Mouse (Mus musculus): ENCODE measurements around the gene Ccdc92. TPM values are rescaled to one million over a fixed set of nuclear protein-coding genes. Genes with fewer than 3 reads are reported as not detected.

Ccdc92 gene
- 4.2 and 6.2 TPM in 2 replicates for total RNA-seq (2021)
- long read RNA-seq, experiment 1, transcript Ccdc92-201 (4 exons, 2,473 nt) = major isoform, 17 of 17 reads
- long read RNA-seq, experiment 1, partial matches to known transcripts = 0 of 17 reads
- long read RNA-seq, experiment 1, other reads (novel, unspliced or antisense) = 0 of 17 reads
- long read RNA-seq, experiment 2, transcript Ccdc92-201 (4 exons, 2,473 nt) = major isoform, 5 of 5 reads
- long read RNA-seq, experiment 2, partial matches to known transcripts = 0 of 5 reads
- long read RNA-seq, experiment 2, other reads (novel, unspliced or antisense) = 0 of 5 reads

DNA sequence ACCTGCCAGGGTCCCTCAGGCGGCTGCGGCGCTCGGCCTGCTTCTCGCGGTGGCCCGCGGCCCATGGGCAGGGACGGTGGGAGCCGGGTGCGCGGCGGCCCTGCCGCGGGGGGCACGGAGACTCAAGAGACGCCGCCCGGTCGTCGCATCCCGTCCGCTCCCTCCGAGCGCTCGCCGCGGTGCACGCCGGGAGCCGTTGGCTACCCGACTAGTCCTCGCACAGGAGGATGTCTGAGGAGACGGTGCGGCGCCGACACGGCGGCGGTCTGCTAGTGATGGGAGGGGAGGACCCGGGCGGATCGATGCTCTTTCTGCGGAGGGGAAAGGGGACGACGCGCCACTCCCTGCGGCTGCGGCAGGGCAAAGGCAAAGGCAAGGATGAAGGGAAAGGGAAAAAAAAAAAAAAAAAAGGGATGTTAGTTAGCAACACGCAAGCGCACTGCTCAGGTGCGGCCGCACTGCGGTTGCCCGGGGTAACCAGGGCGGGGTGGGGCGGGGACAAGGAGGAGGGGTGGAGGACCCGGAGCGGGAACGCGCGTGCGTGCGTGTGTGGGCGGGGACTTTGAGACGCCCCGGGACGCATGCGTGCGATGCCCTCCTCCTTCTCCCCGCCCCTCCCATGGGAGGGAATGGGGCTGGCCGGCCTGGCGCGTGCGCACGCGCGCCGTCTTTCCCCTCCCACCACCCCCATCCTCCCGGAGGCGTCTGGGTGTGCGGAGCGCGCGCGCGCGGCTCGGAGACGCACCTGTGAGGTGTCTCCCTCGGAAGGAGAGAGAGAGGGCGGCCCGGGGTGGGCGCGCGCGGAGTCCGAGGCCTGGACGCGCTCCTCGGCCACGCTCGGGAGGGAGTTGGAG is at the start of gene Ccdc92, which contains the start of gene Zfp664:
Gene Ccdc92, minus strand, starts transcription at position 412 of the 854 bp plus-strand sequence.
Gene Zfp664, plus strand, starts transcription at position 679 of the 854 bp plus-strand sequence.
- peak; percentile 99 for DNase-seq

DNA sequence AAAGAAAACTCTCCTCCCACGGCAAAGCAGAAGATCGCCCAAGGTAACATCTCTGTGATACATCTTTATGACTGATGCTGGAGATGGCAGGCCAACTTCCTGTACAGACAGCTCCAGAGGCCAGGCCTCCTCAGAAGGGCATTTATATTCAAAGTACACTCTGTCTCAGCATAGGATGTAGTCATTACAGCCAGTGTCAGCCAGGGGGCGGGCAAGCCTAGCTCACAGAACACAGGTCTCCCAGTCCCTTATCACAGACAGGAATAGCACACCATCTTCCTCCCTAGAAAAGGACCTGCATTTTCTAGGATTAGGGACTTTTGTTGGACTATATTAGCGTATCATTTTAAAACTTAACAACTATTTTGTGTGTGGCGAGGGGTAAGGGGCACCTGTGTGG is 46.6 kb upstream of the Ccdc92 start:
- peak; percentile 94 for DNase-seq

DNA sequence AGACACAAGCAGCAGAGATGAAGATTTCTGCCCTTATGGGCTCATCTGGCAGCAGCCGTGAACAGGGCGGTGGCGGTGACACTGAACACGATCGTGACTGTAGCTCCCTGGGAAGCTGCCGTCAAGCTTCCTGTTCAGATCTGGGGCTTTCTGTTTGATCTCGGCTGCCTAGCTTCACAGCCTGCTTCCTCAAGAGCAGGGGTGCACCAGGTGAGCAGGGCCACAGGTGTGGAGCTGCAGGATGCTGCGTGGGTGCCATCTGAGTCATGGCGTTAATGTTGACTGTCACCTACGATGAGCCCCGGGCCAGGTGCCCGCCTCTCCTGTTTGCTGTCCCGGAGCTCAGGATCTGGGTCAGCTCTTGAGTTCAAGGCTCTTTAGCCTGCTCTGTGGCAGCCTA is 44.7 kb upstream of the Ccdc92 start:
- no peak for DNase-seq

DNA sequence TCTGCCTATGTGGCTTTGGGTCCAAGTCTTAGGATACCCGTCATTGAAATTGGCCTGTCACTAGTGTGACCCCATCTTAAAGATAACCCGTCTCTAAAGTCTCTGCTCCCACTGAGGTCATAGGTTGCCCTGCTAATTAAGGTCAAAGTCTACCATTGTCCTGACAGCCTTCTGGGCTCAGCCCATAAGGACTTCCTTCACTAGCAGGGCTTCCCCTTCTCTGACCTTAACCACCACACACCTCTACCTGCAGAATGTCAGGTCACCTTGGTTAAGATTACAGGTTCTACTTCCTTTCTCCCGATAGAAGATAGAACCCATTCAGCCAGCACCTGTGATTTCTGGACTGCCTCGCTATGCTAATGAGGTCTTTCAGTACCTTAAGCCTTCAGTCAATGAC is 41.6 kb upstream of the Ccdc92 start:
- no peak for DNase-seq

DNA sequence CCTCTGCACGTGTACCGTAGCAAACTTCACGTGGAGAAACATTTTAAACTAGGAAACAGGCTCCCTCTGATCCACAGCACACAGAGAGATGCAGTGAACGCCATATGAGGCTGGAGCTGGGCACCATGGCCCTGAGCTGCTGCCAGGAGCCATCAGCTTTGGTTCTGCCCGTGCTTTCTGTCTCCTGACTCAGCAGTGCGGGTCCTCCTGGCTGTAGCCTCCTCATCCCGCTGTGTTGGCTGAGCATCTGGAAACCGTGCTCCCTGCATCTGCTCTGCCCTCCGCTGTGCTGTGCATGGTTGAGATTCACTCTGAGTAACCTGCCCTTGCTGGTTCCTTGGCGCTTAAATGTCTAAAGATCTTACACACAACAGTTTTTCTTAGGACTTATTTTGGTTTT is 40.0 kb upstream of the Ccdc92 start:
- peak; percentile 24 for DNase-seq

DNA sequence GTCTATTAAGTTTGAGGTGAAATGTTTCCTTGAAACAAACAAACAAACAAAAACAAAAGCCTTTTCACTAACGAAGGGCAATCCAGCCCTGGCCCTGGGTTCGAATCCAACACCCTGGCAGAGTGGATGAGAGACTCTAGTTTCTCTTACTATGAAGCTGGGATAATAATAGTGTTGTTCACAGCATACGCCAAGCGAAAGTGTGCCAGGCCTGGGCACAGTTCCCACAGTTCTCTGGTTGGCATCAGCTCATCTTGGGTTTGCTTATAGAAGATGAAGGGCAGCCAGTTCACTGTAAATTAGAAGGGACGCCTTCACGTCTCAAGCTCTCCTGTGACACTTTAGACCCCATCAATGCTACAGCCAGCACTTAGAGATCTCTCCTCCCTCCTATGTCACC is 39.5 kb upstream of the Ccdc92 start:
- no peak for DNase-seq

DNA sequence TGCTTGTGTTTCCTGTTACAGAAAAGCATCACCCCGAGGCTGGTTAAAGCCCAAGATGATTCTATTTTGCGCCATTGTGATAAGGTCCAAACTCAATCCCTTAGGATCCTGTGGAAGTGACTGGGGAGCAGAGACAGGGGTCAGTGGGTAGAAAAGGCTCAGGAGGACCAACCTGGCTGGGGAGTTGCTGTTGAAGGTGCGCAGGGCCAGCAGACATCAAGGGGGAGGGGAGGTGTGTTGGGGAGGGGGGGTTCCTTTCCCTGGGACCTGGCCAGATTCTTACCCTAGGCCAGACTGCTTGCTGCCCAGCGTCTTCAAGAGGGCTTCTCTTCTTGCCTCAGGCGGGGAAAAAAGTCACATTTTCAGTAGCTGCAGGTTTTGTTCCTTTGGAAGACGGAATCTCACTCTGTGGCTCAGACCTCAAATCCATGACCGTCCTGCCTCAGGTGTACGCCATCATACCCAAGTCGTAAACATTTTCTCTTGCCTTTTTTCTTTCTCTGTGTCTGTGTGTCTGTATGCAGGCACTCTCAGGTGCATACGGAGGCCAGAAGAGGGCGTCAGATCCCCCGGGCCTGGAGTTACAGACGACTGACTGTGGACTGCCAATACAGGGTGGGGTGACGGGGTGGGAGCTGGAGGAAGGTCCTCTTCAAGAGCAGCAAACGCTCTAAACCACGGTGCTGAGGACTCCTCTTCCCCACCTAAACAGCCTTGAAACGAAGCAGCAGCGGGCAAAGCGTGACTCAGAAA is 38.7 kb upstream of the Ccdc92 start:
- DNase-seq = no peak

DNA sequence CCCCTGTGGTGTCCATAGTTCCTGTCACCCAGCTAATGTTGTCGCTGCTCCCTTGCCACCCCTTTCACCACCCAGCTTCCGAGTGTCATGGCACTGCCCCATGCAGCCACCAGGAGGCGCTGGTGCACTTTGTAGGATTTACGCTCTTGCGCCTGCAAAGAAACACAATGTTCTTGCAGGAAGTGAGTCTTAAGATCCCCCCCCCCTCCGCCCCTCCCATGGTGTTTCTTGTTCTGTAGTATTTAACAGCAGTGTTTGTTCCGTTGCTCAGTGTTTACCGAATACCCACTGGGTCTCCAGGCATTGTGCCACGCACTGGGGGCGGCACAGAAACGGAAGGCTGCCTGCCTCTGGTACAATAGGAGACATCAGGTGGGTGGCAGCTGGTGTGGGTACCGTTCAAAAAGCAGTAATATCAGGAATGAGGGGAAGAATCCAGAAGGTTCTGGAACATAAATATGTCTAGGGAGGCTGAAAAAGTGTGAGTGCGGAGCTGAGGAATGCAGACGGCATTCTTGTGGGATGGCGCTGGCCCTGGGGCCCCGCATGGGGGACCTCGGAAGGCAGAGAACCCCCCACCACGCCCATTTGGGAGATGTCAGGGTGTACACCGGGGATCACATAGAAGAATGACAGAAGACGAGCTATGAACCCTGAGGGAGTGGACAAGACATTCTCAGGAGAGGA is 37.9 kb upstream of the Ccdc92 start:
- DNase-seq = peak; percentile 92

DNA sequence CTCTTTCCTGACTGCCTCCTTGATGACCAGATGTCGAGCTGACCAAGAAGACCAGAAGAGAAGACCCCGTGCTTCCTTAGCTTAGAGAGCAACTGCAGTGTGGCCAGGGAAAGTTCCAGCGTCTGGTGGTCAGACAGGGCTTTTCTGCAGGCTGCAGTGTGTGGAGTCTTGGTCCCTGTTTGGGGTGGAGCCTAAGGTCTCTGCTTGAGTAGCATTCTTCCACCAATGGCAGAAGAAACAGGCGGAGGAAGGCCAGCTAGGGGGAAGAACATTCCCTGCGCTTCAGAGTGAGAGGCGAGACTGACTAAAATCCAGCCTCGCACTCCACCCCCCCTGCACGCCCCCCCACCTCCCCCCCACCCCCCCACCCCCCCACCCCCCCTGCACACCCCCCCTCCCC is 33.9 kb upstream of the Ccdc92 start:
- DNase-seq = no peak

DNA sequence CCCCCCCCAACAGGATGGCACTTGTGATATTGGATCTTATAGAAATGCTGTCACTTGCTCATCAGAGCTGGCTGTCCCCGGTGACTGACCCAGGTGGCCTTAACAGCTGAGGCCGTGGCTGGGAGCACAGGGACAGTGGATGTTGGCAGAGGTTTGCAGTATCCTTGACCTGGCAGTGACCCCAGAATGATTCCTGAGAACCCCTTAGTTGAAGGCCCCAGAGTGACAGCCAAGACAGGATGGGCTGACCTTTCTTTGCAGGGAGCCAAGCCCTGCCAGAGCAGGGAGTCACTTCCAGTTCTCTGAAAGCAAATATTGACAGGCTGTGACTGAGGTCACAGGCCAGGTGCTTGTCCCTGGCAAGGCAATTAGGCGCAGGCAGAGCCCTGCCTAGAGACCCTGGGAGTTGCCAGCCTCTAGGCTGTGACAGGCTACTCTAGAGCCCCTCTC is 29.7 kb upstream of the Ccdc92 start:
- peak; percentile 80 for DNase-seq

DNA sequence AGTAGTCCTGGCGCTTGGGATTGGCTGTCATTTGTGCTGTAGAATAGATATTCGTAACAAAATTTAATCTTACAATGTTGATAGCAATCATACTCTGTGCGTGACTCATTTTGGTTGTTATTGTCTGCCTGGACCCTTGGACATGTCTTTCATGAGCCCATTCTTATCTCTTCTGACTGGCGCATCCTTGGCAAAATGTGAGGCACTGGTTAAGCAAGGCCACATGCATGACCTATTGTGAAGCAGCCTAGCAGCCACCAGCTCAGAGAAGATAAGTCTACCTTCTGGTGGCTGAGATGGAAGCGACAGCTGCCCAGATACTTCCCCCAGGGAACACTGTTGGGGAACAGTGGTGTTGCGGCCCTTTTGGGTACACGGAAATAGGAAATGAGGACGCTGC is 26.4 kb upstream of the Ccdc92 start:
- peak; percentile 72 for DNase-seq

DNA sequence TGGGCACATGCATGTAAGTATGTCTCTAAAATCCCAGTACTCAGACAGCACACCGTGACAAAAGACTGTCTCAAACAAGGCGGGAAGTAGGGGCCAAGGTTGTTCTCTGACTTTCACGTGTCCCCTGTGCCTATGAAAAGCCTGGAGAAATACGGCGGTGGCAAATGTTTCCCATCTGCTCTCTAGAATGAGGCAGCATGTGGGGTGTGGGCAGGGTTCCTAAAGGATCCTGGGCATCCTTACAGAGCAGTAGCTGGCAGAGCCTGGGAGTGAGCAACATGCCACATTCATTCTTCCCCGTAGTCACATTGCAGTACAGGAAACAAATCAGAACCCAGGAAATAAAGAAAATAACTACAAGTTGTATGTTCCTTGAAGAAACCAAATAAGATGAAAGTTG is 21.7 kb upstream of the Ccdc92 start:
- DNase-seq = no peak

DNA sequence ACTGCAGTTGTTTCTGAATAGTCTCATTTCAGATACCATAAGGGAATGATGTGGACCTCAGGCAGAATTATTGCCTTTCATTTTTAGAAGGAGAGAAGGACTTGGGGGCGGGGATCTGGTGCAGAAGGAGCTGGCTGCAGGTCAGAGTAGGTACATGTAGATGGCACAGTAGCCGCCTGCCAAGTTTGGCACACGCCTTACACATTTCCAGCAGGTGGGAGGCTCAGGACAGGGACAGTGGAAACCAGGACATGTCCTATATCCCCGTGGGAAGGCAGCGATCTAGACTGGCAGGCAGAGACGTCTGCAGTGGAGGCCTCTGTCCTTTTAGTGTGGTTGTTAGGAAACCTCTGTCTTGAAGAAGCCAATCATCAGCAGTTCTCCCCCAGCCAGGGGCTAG is 17.6 kb upstream of the Ccdc92 start:
- no peak for DNase-seq

DNA sequence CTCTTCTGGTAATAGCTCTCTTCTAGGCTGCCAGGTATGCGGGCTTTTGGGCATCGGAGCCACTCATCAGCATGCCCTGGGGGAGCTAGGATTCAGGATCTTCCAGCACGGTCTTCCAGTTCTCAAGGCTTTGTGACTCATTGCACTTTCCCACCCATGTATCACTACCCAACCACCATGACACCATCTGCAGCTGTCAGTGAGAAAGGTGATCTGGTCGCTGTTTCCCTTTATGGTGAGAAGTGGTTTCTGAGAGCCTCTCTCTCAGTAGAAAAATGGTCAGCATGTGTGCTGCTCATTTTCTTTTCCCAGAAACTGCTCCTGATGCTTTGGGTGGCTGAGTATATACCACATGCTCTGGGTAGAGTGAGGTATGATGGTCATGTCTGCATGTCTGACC is 17.0 kb upstream of the Ccdc92 start:
- no peak for DNase-seq

DNA sequence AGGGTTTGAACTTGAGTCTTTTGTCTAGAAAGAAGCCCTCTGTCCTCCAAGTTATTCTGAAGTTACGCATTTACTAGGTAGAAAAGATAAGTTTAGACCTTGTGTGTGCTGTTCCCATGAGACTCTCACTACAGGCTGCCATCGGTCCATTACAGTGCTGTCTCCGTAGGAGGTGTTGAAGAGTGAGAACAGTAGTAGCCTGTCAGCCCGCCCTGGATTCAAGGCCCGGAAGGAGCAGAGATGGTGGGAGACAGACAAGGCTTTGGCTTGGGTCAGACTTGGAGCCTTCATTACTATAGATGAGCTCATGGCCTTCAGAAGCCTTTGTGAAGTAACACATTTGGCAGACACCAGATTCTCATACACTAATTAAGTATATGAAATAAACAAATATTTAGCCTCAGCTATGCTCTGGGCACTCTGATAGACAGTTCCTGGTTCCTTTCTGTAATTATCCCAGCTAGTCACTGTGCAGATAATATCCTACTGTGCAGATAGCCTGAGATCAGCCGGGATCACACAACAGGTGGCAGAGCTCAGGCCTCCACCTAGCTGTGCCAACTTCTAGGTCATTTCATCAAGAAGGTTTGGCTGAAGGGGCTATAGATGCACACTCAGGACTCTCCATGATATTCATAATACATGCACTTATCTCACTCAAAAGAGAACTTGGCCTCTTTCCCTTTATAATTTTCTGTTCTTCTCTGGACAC is 11.8 kb upstream of the Ccdc92 start:
- no peak for DNase-seq

DNA sequence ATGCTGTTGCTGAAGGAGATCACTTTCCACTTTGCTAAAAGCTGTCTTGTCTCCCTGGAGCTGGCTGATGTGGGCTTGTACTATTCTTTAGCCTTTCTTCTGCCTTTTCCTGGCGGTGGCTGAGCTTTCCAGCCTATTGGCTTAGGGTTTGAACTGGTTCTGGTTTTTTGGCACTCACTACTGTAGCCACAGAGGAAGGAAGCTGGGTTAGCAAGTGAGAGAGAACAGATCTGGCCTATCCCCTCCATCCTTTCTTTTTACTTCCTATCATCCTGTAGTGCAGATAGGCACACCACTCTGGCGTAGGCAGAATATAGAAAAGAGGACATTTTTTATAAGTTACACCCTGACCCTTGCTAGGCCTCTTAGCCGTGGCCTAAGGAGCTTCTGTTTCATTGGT is 10.9 kb upstream of the Ccdc92 start:
- DNase-seq = no peak

DNA sequence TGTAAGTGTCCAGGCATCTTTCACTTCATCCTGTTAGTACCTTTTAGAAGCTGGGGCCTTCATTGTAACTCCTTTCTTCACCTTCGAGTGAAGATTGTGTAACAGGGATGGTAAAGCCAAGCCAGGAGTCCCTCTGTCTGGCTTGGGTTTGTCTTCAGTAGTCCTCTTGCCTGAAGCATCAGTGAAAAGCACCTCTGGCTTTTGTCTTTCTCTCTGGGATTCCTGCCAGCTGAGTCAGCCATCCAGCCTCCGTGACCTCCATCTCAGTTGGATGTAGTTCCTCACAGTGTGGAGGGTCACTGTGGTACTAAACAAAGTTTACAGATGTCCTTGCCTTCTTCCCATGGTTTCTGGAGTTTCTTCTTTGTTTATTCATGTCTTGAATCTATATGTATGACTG is 9.8 kb upstream of the Ccdc92 start:
- peak; percentile 78 for DNase-seq

DNA sequence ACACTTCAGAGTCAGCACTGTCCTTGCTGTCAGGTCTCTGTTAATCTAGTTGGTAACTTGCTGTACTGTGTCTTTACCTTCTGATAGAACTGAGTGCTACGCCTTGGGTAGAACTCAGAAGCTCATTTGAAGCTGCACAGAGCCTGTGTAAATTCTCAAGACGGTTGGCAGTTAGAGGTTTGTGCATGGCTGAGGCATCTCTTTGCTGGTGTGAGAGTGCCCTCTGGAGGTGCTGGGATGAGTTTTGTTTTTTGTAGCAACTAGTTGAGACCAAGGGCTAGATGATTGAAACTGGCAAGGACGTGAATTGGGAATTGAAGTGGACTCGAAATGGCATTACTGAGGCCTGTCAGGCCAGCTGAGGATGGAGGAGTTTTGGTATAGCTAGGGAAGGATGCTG is 6.8 kb upstream of the Ccdc92 start:
- DNase-seq = peak; percentile 71

DNA sequence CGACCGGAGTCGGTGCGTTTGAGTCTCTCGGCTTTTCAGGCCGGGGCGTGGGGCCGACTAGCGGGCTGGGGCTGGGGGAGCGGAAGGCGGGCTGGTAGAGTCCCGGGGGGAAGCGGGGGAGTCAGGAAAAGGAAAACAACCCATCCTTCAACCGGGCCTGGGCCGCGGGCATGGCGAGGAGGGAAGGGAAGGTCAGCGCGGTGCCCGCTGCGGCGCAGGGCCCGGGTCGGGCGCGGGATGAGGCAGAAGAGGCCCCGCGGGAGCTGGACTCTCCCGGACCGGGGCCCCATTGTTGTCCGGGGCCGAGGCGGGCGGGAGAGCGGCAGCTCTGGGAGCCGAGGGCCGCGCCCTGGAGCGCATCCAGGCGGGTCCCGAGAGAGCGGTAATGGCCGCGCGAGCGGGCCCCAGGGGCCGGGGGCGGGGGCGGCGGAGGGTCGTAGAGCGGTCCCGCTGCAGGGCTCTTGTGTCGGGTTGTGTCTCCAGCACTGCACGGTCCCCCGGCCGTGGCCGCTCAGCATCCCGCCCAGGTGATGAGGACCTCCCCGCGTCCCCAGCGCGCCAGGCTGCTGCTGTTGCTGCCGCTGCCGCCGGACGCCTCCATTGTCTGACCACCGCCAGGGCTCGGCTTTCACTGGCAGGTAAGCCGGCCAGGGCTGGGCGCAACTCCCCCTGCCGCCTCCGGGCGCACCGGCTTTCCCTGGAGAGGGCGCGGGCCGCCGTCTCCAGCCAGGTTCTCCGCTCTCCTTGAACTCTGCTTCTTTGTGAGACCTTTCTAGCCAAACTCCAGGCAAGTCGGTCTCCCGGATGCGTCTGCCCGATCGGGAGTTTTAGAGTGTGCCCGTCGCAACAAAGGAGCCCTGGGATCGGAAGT is 882 bp upstream of the Ccdc92 start:
- peak; percentile 54 for DNase-seq

DNA sequence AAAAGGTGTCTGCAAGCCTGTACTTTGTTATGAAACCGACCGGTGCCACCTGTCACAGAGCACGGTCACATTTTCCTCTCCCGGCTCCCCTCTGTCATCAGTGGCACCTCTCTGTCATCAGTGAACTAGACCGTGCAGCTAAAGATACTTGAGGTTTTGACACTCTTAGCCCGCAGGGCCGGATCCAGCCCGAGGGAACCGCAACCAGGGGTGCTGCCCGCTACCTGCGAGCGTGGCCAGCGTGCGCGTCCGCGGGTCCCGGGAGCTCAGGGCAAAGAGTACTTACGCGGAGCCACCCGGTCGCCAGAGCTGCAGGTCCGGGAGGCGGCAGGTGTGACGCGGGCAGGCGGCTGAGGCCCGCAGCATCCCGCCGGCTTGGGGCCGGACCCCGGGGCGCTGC is 761 bp downstream of the Ccdc92 start:
- DNase-seq = peak; percentile 18

DNA sequence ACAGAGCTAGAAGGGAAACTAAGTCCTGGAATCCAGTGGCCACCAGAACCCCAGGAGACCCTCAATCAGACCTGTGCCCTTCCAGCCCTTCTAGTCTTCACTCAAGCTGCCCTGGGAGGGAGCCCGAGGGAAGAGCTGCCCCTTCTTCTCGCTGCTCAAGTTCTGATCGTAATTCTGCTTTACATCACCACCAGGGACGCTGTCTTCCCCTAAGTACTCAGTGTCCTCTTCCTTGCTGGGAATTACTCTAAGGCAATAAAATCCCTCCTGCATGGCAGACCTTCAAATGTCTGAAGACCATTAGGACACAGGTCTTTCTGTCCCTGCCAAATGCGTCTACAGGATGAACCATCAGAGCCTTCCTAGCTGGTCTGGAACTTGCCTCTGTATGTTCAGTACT is 2.2 kb downstream of the Ccdc92 start:
- DNase-seq = no peak
